Mouse (Mus musculus) cortical plate, adult 2 months (tissue): ENCODE data around the gene Traf7.

Experiments
- CTCF ChIP-seq: fragments of 200-500 bp; IDR thresholded peaks from 2 replicates; pipeline ENCODE4 v1.5.1; 2011; ENCODE audit warnings: mild to moderate bottlenecking, control low read depth, low read length; ENCODE audit not compliant: insufficient read depth; ENCODE audit errors: extremely low read depth
- POLR2A ChIP-seq: fragments of 200-500 bp; IDR thresholded peaks from 2 replicates; pipeline ENCODE4 v1.6.1; 2011; ENCODE audit warnings: mild to moderate bottlenecking, low read length, control low read depth; ENCODE audit not compliant: insufficient read depth; ENCODE audit errors: extremely low read depth

DNA sequence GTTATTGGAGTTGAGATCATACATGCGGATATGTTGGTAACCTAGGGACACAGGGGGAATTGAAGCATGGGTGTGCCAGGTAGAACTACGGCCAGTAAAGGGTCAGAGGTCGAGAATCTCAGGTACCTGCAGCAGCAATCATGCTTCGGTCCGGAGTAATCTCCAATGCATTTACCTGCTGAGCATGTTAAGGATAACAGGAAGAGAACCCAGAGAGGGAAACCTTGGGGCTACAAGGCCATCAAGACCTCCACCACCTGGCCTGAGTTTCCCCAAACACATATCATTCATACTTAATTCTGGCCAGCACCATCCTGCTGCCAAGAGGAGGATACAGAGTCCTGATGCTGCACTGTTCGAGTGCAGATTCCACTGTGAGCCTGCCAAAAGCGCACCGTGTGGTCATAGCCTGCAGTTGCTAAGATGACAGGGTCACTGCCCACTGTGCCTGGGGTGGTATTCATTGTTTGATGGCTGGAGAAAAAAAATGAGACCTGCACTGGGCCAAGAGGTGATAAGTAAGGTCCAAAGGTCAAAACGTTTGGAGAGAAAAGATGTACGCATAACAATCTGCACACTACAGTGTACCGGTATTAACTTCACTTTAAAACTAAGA, 49.6 kb downstream of the Traf7 start:
- no peak for TF ChIP-seq CTCF
- no peak for TF ChIP-seq POLR2A
